Mouse (Mus musculus): Measurements from ENCODE around the gene Psmd1.
"Not testable (repeated sequence)": the region's sequence is repeated elsewhere in the genome, so short reads cannot be mapped to it uniquely, and the experiment has no call there.

Gene Psmd1

GRCm38 (mm10) chr1:86064271-86064991, at the start of gene Psmd1:
Gene Psmd1, plus strand, starts transcription at chr1:86064387.
- in situ Hi-C loops (cut with MboI, MseI), result no loop called here

GRCm38 (mm10) chr1:86015758-86016157, 48.4 kb upstream of the Psmd1 start:
- in situ Hi-C loops (cut with MboI, MseI), result not testable (repeated sequence)

DNA sequence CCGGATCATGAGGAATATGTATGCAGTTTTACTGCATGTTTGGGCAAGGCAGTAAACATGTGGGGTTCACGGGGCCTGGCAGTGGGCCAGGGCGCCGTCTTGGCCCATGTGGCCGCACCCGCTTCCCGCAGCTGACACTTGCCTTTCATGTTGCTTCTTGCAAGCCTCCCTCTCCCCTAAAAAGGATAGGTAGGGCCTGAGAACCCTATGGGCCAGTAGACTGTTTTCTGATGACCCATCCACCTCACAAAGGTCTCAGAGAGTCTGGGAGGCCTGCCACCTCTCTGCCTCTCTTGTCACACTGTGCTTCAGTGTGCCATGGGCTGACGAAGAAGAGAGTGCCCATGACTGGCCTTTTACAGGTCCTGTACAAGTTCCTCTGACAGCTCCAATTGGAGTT, 47.7 kb upstream of the Psmd1 start, which contains the start of gene Spata3:
Gene Spata3, plus strand, starts transcription at position 301 of the 400 bp plus-strand sequence.
- in situ Hi-C loops (cut with MboI, MseI), result no loop called here

DNA sequence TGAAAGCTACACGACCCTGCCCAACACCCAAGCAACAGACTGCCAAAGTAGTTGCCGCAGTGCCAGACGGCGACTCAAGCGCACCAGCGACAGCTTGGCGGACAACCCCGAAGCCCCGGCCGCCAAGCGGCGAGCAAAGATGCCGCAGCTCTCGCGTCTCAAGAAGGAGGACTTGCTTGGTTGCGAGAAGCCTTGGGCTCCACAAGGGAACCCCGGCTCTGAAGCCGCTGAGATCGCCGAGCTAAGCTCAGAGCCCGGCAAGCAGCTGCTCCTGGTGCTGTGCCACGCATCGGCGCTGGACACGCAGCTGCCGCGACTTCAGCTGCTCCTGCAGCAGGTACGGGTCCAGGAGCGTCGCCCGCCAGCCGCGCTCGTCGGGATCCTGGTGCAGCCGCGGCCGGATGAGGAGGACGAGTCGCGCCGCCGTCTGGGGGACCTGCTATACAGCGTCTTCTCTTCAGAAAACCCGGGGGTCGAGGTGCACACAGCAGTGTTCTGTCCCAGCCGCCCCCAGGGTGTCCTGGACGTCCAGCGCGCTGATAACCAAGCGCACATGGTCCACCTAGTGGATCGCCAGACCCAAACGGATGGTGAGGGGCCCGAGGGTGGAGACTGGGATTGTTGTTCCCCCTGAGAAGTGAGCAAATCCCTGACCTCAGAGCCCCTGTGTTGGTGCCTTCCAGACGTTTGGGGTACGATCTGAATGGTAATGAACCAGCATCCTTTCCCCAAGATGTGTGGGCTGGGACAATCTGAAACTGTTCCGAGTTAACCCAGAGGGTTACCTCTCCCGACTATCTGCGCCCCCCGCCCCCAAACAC, 45.7 kb upstream of the Psmd1 start:
- in situ Hi-C loops (cut with MboI, MseI), result no loop called here

- in situ Hi-C loops (cut with MboI, MseI), result no loop called here
Measured at GRCm38 (mm10) chr1:86021365-86021989, 42.7 kb upstream of the Psmd1 start.

DNA sequence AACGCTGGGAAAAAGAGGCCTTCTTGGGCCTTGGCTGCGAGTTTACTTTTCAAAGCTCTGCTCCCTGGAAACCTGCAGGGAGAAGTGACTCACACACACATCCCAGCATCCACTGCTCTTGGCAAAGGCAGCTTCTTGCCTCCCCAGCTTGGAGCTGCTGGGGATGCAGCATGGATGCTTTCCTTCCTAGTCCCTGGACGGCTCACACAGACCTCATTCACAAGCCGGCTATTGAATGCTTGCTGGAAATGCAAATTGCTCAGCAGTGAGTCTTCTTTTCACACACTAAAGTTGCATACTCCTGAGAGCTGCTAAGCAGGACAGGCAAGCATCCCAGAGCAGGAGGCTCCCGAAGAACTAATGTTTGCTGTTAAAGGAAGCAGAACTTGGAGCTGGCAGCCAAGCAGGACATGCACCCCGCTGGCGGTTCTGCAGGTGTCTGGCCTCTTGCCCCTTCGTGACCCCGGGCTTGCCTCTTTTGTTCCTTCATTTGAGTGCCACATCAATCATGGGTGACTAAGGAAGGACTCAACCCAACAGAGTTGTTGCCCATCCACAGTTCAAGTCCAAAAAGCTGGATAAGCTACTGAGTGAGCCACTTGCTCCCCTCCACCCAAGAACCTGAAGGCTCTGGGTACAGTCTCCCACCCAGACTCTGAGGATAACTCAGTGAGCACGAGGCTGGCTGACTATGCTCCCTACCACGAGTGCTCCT, 31.8 kb upstream of the Psmd1 start:
- in situ Hi-C loops (cut with MboI, MseI), result no loop called here

- in situ Hi-C loops (cut with MboI, MseI), result no loop called here
Measured at GRCm38 (mm10) chr1:86038191-86038951, 25.8 kb upstream of the Psmd1 start.

DNA sequence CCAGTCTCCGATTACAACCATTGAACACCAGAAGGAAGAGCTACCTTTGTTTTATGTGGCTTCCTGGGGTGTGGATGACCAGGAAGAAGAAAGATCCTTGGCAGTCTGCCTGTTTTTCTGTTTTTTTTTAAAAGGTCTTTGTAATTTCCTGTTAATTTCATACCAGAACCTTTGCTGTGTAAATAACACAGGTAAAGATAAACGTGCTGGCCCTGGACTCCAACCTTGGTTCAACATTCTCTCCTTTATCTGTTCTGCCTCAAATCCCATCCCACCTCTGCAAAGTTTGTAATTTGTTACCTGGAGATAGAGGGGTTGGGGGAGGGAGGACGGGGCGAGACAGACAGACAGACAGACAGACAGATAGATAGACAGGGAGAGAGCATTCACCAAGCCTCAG, 24.1 kb upstream of the Psmd1 start:
- in situ Hi-C loops (cut with MboI, MseI), result no loop called here

GRCm38 (mm10) chr1:86040817-86041216, 23.4 kb upstream of the Psmd1 start:
- in situ Hi-C loops (cut with MboI, MseI), result no loop called here

- in situ Hi-C loops (cut with MboI, MseI), result no loop called here
Measured at GRCm38 (mm10) chr1:86045056-86045455, 19.1 kb upstream of the Psmd1 start.

DNA sequence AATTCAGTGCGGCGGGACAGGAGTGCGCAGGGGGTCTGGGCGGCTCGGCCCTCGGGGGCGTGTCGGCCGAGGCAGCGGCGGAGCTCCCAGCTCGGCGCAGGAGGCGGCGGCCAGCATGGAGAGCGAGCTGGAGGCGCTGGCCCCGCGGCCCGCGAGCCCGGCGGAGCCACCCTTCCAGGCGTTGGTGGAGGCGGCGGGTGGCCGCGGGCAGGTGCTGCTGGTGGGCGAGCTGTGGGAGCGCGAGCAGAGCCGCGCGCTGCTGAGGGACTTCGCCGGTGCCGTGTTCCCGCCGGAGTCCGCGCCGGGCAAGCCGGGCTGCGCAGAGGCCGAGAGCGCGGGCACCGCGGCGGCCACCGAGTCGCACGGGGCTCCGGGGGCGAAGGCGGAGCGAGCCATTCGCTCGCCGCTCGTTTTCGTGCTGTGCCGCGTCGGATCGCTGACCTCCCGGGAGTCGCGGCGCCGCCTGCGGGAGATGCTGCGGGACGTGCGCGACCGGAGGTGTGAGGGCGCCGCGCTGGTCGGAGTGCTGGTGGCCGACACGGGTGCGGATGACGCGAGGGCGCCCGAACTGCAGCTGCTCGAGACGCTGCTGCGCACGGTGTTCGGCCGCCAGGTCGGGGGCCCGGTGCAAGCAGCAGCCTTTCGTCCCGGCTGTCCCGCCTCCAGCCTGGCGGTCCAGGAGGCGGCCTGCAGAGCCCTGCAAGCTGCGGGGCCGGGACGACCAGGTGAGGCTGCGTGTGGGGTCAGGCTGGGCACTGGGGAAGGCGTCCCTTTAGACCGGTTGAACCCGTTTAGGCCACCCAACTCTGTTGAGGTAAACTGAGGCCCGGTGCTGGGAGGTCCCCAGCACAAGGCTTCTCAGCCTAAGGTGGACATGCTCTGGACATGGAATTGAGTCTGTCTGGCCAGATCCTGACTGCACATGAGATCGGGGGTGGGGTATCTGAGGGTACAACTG, 18.1 kb upstream of the Psmd1 start, which contains the start of gene 2810459M11Rik:
Gene 2810459M11Rik, plus strand, starts transcription at position 16 of the 958 bp plus-strand sequence.
- in situ Hi-C loops (cut with MboI, MseI), result no loop called here

GRCm38 (mm10) chr1:86046833-86047563, 17.2 kb upstream of the Psmd1 start:
- in situ Hi-C loops (cut with MboI, MseI), result no loop called here

- in situ Hi-C loops (cut with MboI, MseI), result no loop called here
Measured at GRCm38 (mm10) chr1:86048231-86048630, 16.0 kb upstream of the Psmd1 start.

- in situ Hi-C loops (cut with MboI, MseI), result no loop called here
Measured at GRCm38 (mm10) chr1:86048744-86049143, 15.4 kb upstream of the Psmd1 start.

- in situ Hi-C loops (cut with MboI, MseI), result no loop called here
Measured at GRCm38 (mm10) chr1:86053198-86053921, 10.8 kb upstream of the Psmd1 start.

GRCm38 (mm10) chr1:86054943-86055342, 9.2 kb upstream of the Psmd1 start:
- in situ Hi-C loops (cut with MboI, MseI), result no loop called here

GRCm38 (mm10) chr1:86056284-86056683, 7.9 kb upstream of the Psmd1 start:
- in situ Hi-C loops (cut with MboI, MseI), result no loop called here

Data from T-helper 1 cell (primary cell).